Comparison of ENCODE assay signal across 19 mouse cellular contexts in the genomic region with DNA sequence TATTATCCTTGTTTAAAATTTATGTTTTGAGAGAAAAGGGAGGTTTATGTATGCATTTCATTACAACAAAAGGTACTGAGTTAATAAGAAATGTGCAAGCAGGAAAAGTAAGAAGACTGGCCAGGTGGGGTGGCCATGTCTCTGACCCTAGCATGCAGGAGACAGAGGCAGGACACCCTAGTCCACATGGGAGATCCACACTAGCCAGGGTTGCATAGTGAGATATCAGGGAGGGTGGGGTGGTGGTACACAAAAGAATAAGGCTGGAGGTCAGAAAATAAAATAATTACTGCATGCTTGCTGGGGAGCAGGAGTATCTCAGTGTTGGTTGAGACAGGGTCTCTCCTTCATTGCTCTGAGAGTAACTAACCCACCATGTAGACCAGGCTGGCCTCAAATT.
A peak's percentile ranks its signal among the peaks of the same experiment; 100 is the strongest.
DNase-seq lines count a peak whose midpoint lies in the region; ATAC-seq and TF ChIP-seq lines count a peak whose summit lies in the region.
"Had no signal": no experiment of that assay in that cellular context is flagged by ENCODE, and none has a peak within 500 bp of the region (broad histone marks: within the 10 kb centered on the region; RNA-seq: fewer than 3 reads in every experiment).

No protein-coding gene starts in this region.

- no peak overlapping the region for H3K9ac ChIP-seq in midbrain, embryonic 13.5 days (replicated peaks)
- H3K9ac ChIP-seq in midbrain, embryonic 11.5 days (ENCODE audit: low read length), result no peak overlapping the region
- H3K9ac ChIP-seq in hindbrain, postnatal 0 days (replicated peaks; ENCODE audit: low read length), result no peak overlapping the region
- H3K9ac ChIP-seq: heart, embryonic 15.5 days; limb, embryonic 13.5 days; liver, embryonic 14.5 days; lung, embryonic 15.5 days had no signal

- no peak overlapping the region for H3K4me2 ChIP-seq in midbrain, embryonic 13.5 days (replicated peaks)
- H3K4me2 ChIP-seq in midbrain, embryonic 11.5 days, result no peak overlapping the region
- H3K4me2 ChIP-seq in hindbrain, postnatal 0 days (ENCODE audit: low read depth, low read length), result no peak overlapping the region
- H3K4me2 ChIP-seq: heart, embryonic 15.5 days; limb, embryonic 13.5 days; lung, embryonic 15.5 days had no signal

- 0 out of 2 replicates have a peak, but pooled peaks cover 3% of the 10 kb centered on the region for H3K36me3 ChIP-seq in midbrain, embryonic 13.5 days
- no peaks in the 10 kb centered on the region for H3K36me3 ChIP-seq in midbrain, embryonic 11.5 days (ENCODE audit: control insufficient read depth, insufficient read depth, low read length)
- no peaks in the 10 kb centered on the region for H3K36me3 ChIP-seq in hindbrain, postnatal 0 days (ENCODE audit: insufficient read depth, low read length)
- H3K36me3 ChIP-seq: heart, embryonic 15.5 days; lung, embryonic 15.5 days had no signal

- no peak for TF ChIP-seq CTCF in hindbrain, postnatal 0 days (IDR thresholded peaks at IDR 0.05; ENCODE audit: low read depth)

- peak; percentile 75 for DNase-seq in heart, adult 11 months
- no peak for DNase-seq in heart, postnatal 14 days
- DNase-seq in midbrain, embryonic 11.5 days (ENCODE audit: low spot score, missing footprints), result no peak
- no peak for DNase-seq in hindbrain, postnatal 0 days (ENCODE audit: low spot score)
- no peak for DNase-seq in thymus, postnatal 25 days
- no peak for DNase-seq in retina, embryonic 14.5 days (ENCODE audit: low spot score)
- DNase-seq: adrenal gland, postnatal 25 days; heart, adult 2 months; kidney, adult 18-20 months; layer of hippocampus, postnatal 36 days; right cerebral cortex, postnatal 25 days; thymus, postnatal 4 days had no signal

- no peaks in the 10 kb centered on the region for H3K27me3 ChIP-seq in midbrain, embryonic 13.5 days
- H3K27me3 ChIP-seq in midbrain, embryonic 11.5 days (ENCODE audit: control insufficient read depth, insufficient read depth, low read length), result no peaks in the 10 kb centered on the region; the same call in 1 of the 2 replicates
- H3K27me3 ChIP-seq in hindbrain, postnatal 0 days (ENCODE audit: insufficient read depth, low read length), result no peaks in the 10 kb centered on the region
- H3K27me3 ChIP-seq: CH12.LX; heart, embryonic 15.5 days; limb, embryonic 13.5 days; lung, embryonic 15.5 days had no signal

- H3K27ac ChIP-seq in midbrain, embryonic 13.5 days, result peak overlapping the region; percentile 93
- H3K27ac ChIP-seq in midbrain, embryonic 11.5 days (ENCODE audit: low read depth, low read length), result no peak overlapping the region
- H3K27ac ChIP-seq in hindbrain, postnatal 0 days, result peak overlapping the region; percentile 85; the same call in 1 of the 2 replicates
- H3K27ac ChIP-seq: kidney, postnatal 0 days; limb, embryonic 13.5 days; liver, embryonic 14.5 days had no signal

- no peaks in the 10 kb centered on the region for H3K9me3 ChIP-seq in midbrain, embryonic 13.5 days
- H3K9me3 ChIP-seq in midbrain, embryonic 11.5 days (ENCODE audit: control insufficient read depth, low read length), result no peaks in the 10 kb centered on the region
- H3K9me3 ChIP-seq in hindbrain, postnatal 0 days (ENCODE audit: low read length), result no peaks in the 10 kb centered on the region
- H3K9me3 ChIP-seq: heart, embryonic 15.5 days; lung, embryonic 15.5 days had no signal

- ATAC-seq in midbrain, embryonic 13.5 days, result no peak
- no peak for ATAC-seq in midbrain, embryonic 11.5 days (ENCODE audit: low FRiP score)
- no peak for ATAC-seq in hindbrain, postnatal 0 days

- peaks cover 47% of the 10 kb centered on the region for H3K4me1 ChIP-seq in midbrain, embryonic 13.5 days (replicated peaks)
- H3K4me1 ChIP-seq in midbrain, embryonic 11.5 days (ENCODE audit: control insufficient read depth, insufficient read depth, low read length), result peaks cover 30% of the 10 kb centered on the region
- H3K4me1 ChIP-seq in hindbrain, postnatal 0 days (ENCODE audit: insufficient read depth, low read length), result peaks cover 16% of the 10 kb centered on the region

- intact Hi-C loops in heart, postnatal 14 days (cut with DNase I), result no loop called here

- H3K4me3 ChIP-seq in midbrain, embryonic 13.5 days (replicated peaks), result no peak overlapping the region
- H3K4me3 ChIP-seq in midbrain, embryonic 11.5 days (ENCODE audit: low read depth, low read length), result no peak overlapping the region
- no peak overlapping the region for H3K4me3 ChIP-seq in hindbrain, postnatal 0 days (ENCODE audit: low read length)
- H3K4me3 ChIP-seq: heart, adult 2 months; heart, embryonic 15.5 days; limb, embryonic 13.5 days; lung, embryonic 15.5 days had no signal
